Mouse (Mus musculus) kidney, embryonic 14.5 days (tissue): ENCODE measurements around the gene Cst12. TPM values are rescaled to one million over a fixed set of nuclear protein-coding genes. Genes with fewer than 3 reads are reported as not detected.
A peak's percentile ranks its signal among the peaks of the same experiment; 100 is the strongest.

Experiments
- ATAC-seq: fragments of 200-750 bp; cut with Nextera tagmentation; 2 replicates; pipeline ENCODE4 v1.8.0; 2017; ENCODE audit warnings: moderate number of reproducible peaks, mild to moderate bottlenecking, moderate TSS enrichment, moderate library complexity; ENCODE audit not compliant: low FRiP score, low TSS enrichment
- H3K27ac ChIP-seq: fragments of 300-500 bp; sonication (generic); 2 replicates; pipeline ENCODE4 v1.5.1; 2014; ENCODE audit warnings: low read depth, mild to moderate bottlenecking, low read length, moderate library complexity, mixed read lengths
- H3K27me3 ChIP-seq: fragments of 300-500 bp; sonication (generic); 2 replicates; pipeline ENCODE4 v1.6.1; 2014; ENCODE audit warnings: mild to moderate bottlenecking, low read length; ENCODE audit not compliant: control insufficient read depth, insufficient read depth
- H3K36me3 ChIP-seq: fragments of 300-500 bp; sonication (generic); 2 replicates; pipeline ENCODE4 v1.6.1; 2014; ENCODE audit warnings: low read length, mixed read lengths; ENCODE audit not compliant: control insufficient read depth, insufficient read depth
- H3K4me1 ChIP-seq: fragments of 300-500 bp; sonication (generic); 2 replicates; pipeline ENCODE4 v1.6.1; 2014; ENCODE audit warnings: low read length, mixed read lengths; ENCODE audit not compliant: control insufficient read depth, insufficient read depth
- H3K4me2 ChIP-seq: fragments of 300-500 bp; sonication (generic); replicated peaks from 2 replicates; pipeline ENCODE4 v1.6.1; 2014; ENCODE audit warnings: low read depth, mild to moderate bottlenecking, low read length
- H3K4me3 ChIP-seq: fragments of 300-500 bp; sonication (generic); 2 replicates; pipeline ENCODE4 v1.5.1; 2014; ENCODE audit warnings: mild to moderate bottlenecking, low read length
- H3K9ac ChIP-seq: fragments of 300-500 bp; sonication (generic); 2 replicates; pipeline ENCODE4 v1.6.1; 2014; ENCODE audit warnings: low read depth, mild to moderate bottlenecking, low read length, moderate library complexity
- H3K9me3 ChIP-seq: fragments of 300-500 bp; sonication (generic); 2 replicates; pipeline ENCODE4 v1.6.1; 2016; ENCODE audit warnings: low read length; ENCODE audit not compliant: control insufficient read depth
- WGBS: fragments of 180-500 bp; shearing (Covaris S2); extraction: QIAGEN DNeasy Blood & Tissue Kit; methylation state at CpG from one replicate; pipeline ENCODE4 v1.1.7; 2014; 5-methylcytosine and 5-hydroxymethylcytosine counted together
- polyA plus RNA-seq: library from polyadenylated mRNA; unstranded; fragments of >200 nt; fragmentation: Nextera tagmentation; extraction: Ambion mirVana; gene quantifications from 2 replicates; pipeline ENCODE4 v1.2.1, GENCODE M21; 2014

The Cst12 gene
- polyA plus RNA-seq, 1 experiment from 2014 or later, result not detected

DNA sequence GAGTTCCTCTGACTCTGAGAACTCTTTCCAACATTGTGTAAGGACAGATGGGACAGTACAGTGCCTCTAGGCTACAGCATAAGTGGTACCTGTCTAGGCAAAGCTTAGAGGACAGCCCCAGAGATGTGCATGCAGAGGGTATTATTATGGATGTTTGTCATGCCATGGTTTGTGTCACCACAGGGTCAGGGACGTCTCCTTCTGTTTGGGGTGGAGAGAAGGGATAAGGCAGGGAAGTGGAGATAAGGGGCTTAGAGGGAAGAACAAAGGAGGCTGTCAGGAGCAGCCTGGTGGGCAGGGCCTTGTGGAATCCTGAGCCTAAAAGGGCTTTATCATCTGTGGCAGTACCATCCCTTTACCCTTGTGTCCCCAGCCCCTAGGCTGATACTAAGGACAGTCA lies 7.5 kb upstream of the Cst12 start, which contains the start of gene 8030411F24Rik:
Gene 8030411F24Rik (plus strand): TSS at position 301 of the 400 bp plus-strand sequence.
- no peak for ATAC-seq
- Histone ChIP-seq H3K4me1 (no peaks in the 10 kb centered on the region), H3K4me2 (no peak within 1 kb of the TSS), H3K27me3 (no peaks in the 10 kb centered on the region), H3K9ac (no peak within 1 kb of the TSS), H3K4me3 (no peak within 1 kb of the TSS), H3K27ac (no peak within 1 kb of the TSS), H3K36me3 (no peaks in the 10 kb centered on the region), H3K9me3 (no peaks in the 10 kb centered on the region)
- 34% methylated on average over 1 of the region's 1 CpGs for WGBS

DNA sequence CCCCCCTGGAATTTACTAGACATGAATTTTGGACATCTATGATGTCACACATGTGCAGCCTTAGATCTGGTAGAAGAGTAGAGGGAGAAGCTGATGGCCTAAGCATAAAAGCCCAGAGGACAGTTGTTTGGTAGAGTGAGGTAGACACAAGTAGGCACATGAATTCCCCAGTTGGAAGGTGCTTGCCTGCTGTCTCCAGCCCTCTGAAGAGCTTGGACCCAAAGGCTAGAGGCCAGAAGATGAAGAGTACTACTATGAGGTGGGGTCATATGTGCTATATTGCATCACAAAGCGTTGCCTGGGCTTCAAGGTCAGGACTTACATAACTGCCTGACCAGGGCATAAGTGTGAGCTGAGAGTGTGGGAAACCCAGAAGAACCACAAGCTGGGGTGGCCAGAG lies 9.3 kb downstream of the Cst12 start, which contains the start of gene Cst8:
Gene Cst8 (plus strand): TSS at position 301 of the 400 bp plus-strand sequence.
- Histone ChIP-seq H3K4me1 (no peaks in the 10 kb centered on the region), H3K36me3 (no peaks in the 10 kb centered on the region), H3K9ac (no peak within 1 kb of the TSS), H3K27ac (no peak within 1 kb of the TSS), H3K4me3 (no peak within 1 kb of the TSS), H3K4me2 (no peak within 1 kb of the TSS), H3K27me3 (no peaks in the 10 kb centered on the region), H3K9me3 (no peaks in the 10 kb centered on the region)
- 95% methylated on average over 1 of the region's 1 CpGs for WGBS
- ATAC-seq, result no peak

GRCm38 (mm10) chr2:148801491-148801921 lies 12.3 kb downstream of the Cst12 start:
- Histone ChIP-seq H3K27ac (no peak overlapping the region), H3K9me3 (no peaks in the 10 kb centered on the region), H3K4me1 (no peaks in the 10 kb centered on the region), H3K4me3 (no peak overlapping the region), H3K4me2 (no peak overlapping the region), H3K9ac (no peak overlapping the region), H3K36me3 (no peaks in the 10 kb centered on the region), H3K27me3 (no peaks in the 10 kb centered on the region)
- no peak for ATAC-seq
- 35% methylated on average over 3 of the region's 3 CpGs for WGBS

DNA sequence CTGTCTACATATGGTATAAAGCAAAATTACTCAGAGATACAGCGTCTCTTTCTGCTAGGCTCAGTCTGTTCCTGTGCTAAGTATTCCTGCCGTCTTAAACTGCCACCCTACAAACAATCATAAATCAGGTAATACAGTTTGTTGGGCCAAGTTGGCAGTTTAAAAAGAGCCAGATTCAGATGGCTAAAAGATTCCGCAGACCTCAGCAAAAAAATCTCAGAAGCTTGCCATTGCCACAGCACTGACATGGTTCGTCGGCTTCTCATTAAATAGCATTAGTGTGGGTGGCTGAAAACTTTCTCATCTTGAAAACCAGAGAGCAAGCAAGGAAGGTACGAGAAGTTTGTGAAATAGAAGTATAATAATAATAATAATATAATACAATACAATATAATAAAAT lies 17.5 kb downstream of the Cst12 start:
- Histone ChIP-seq H3K27me3 (no peaks in the 10 kb centered on the region), H3K36me3 (no peaks in the 10 kb centered on the region), H3K4me2 (no peak overlapping the region), H3K4me3 (no peak overlapping the region), H3K27ac (no peak overlapping the region), H3K9ac (no peak overlapping the region), H3K4me1 (no peaks in the 10 kb centered on the region), H3K9me3 (no peaks in the 10 kb centered on the region)
- ATAC-seq, result peak; percentile 55; the same call in 1 of the 2 replicates
- 40% methylated on average over 6 of the region's 6 CpGs for WGBS

GRCm38 (mm10) chr2:148819909-148820308 lies 30.7 kb downstream of the Cst12 start, which contains the start of gene Cst13:
Cst13 (plus strand) TSS chr2:148820081.
- H3K36me3 ChIP-seq, result no peaks in the 10 kb centered on the region
- no peak within 1 kb of the TSS for H3K4me3 ChIP-seq
- H3K4me1 ChIP-seq, result no peaks in the 10 kb centered on the region
- no peak for ATAC-seq
- H3K9ac ChIP-seq, result no peak within 1 kb of the TSS
- no peaks in the 10 kb centered on the region for H3K27me3 ChIP-seq
- no peaks in the 10 kb centered on the region for H3K9me3 ChIP-seq
- H3K27ac ChIP-seq, result no peak within 1 kb of the TSS
- no peak within 1 kb of the TSS for H3K4me2 ChIP-seq

DNA sequence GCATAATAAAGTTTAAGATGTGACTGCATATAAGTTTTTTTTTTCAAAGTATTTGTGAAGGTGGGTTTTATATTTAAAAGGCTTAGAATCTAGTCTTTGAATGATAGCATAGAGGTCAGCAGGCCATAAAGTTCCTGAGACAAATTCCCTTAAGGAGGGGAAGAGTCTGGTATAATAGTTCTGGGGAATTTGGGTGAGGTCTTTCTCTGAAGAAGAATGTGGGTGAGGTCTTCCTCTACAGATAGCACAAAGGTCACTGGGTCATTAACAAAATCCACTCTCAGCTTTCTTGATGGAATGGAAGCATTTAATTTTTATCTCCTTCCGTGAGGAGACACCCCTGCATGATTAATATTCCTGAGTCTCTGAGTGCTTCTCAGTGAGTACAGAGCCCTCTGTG lies 36.8 kb downstream of the Cst12 start:
- Histone ChIP-seq H3K9me3 (no peaks in the 10 kb centered on the region), H3K4me2 (no peak overlapping the region), H3K36me3 (no peaks in the 10 kb centered on the region), H3K9ac (no peak overlapping the region), H3K4me1 (no peaks in the 10 kb centered on the region), H3K27me3 (no peaks in the 10 kb centered on the region), H3K4me3 (no peak overlapping the region), H3K27ac (no peak overlapping the region)
- 67% methylated on average over 1 of the region's 1 CpGs for WGBS
- no peak for ATAC-seq

DNA sequence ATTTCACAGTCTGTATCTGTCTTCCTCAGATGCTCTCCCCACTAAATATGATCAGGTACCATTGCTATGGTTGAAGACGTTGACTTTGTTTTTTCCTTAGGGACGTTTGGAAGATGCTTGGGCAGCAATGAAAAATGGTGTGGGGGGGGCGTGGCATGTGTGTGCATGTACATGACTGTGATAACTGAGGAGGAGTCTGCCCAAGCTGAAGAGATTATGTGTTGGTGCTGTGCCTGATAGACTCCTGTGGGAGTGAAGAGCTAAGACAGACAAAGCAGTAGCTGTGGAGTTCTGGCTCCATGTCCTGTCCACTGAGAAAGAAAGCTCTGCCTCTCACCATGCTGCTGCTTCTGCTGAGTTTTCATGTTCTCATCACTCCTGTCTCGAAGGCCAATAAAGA lies 45.8 kb downstream of the Cst12 start, which contains the start of gene Cst9:
Gene Cst9 (plus strand): TSS at position 236 of the 400 bp plus-strand sequence.
- Histone ChIP-seq H3K9ac (no peak within 1 kb of the TSS), H3K4me3 (no peak within 1 kb of the TSS), H3K4me1 (no peaks in the 10 kb centered on the region), H3K36me3 (no peaks in the 10 kb centered on the region), H3K9me3 (no peaks in the 10 kb centered on the region), H3K27ac (no peak within 1 kb of the TSS), H3K27me3 (no peaks in the 10 kb centered on the region), H3K4me2 (no peak within 1 kb of the TSS)
- no peak for ATAC-seq
- 78% methylated on average over 4 of the region's 4 CpGs for WGBS

DNA sequence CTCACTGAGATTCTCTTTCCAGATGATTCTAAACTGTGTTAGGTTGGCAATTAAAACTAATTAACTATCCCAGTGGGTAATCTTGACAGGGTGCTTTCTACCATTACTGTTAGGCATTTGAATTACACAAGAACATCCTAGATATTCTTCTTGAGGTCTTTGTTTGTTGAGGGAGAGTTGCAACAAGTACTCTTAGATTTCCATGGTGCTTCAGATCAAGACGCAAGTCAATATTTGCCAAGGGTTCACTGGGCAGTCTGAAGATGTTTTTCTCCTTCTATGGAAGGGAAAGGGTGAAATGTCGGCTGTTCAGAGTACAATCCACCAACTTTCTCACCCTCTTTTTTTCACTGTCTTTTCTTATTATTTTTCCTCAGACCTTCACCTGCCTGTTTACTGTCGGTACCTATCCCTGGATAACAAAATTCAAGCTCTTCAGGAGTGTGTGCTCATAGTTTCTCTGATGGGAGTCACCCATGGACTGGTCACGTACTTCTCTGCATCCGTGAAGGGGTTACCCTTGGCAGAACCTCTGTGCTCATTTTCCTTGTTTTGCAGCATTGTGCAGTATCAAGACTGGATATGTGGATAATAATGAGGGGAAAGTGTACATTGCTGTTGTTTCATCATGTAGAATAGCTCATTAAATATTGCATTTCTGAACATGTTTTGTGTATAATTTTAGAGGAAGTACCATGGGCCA lies 49.1 kb downstream of the Cst12 start:
- no peak for ATAC-seq
- H3K9ac ChIP-seq, result no peak overlapping the region
- no peak overlapping the region for H3K4me2 ChIP-seq
- H3K9me3 ChIP-seq, result no peaks in the 10 kb centered on the region
- 90% methylated on average over 5 of the region's 5 CpGs for WGBS
- no peak overlapping the region for H3K4me3 ChIP-seq
- no peak overlapping the region for H3K27ac ChIP-seq
- no peaks in the 10 kb centered on the region for H3K27me3 ChIP-seq
- H3K4me1 ChIP-seq, result no peaks in the 10 kb centered on the region
- no peaks in the 10 kb centered on the region for H3K36me3 ChIP-seq

DNA sequence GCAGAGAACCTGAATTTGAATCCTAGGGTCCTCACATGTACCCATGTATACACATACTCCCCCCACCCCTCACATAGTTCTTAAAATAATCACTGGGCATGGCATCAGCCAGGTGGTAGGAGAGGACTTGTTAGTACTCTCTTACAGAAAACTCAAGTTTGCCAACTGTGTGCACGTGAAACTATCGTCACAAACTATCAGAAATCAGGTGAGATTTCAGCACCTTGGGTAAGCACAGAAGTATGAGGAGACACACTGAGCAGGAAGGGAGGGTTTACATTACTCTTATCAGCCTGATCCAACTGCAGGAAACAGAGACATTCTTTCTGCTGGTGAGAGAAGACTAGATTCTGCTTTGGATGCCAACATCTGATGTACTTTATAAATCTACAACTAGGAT lies 50.1 kb downstream of the Cst12 start:
- no peaks in the 10 kb centered on the region for H3K4me1 ChIP-seq
- H3K9me3 ChIP-seq, result no peaks in the 10 kb centered on the region
- 91% methylated on average over 2 of the region's 2 CpGs for WGBS
- H3K27me3 ChIP-seq, result no peaks in the 10 kb centered on the region
- no peak overlapping the region for H3K4me2 ChIP-seq
- H3K9ac ChIP-seq, result no peak overlapping the region
- no peak overlapping the region for H3K27ac ChIP-seq
- no peak overlapping the region for H3K4me3 ChIP-seq
- ATAC-seq, result no peak
- H3K36me3 ChIP-seq, result no peaks in the 10 kb centered on the region
